Mouse (Mus musculus) forebrain, embryonic 15.5 days (tissue): ENCODE data around the gene Zfp42. TPM values are rescaled to one million over a fixed set of nuclear protein-coding genes. Genes with fewer than 3 reads are reported as not detected.

Experiments
- ATAC-seq: fragments of 200-750 bp; cut with Nextera tagmentation; replicated peaks from 2 replicates; pipeline ENCODE4 v1.8.0; 2017; ENCODE audit warnings: mild to moderate bottlenecking, moderate TSS enrichment, moderate library complexity
- H3K27ac ChIP-seq: fragments of 300-500 bp; sonication (generic); replicated peaks from 2 replicates; pipeline ENCODE4 v1.5.1; 2015; ENCODE audit warnings: mild to moderate bottlenecking, inconsistent platforms
- H3K27me3 ChIP-seq: fragments of 300-500 bp; sonication (generic); 2 replicates; pipeline ENCODE4 v1.6.1; 2015; ENCODE audit warnings: inconsistent platforms
- H3K36me3 ChIP-seq: fragments of 300-500 bp; sonication (generic); 2 replicates; pipeline ENCODE4 v1.6.1; 2015; ENCODE audit warnings: mild to moderate bottlenecking, inconsistent platforms
- H3K4me1 ChIP-seq: fragments of 300-500 bp; sonication (generic); 2 replicates; pipeline ENCODE4 v1.6.1; 2015; ENCODE audit warnings: inconsistent platforms
- H3K4me2 ChIP-seq: fragments of 300-500 bp; sonication (generic); replicated peaks from 2 replicates; pipeline ENCODE4 v1.6.1; 2015; ENCODE audit warnings: mild to moderate bottlenecking, inconsistent platforms
- H3K4me3 ChIP-seq: fragments of 300-500 bp; sonication (generic); 2 replicates; pipeline ENCODE4 v1.5.1; 2015; ENCODE audit warnings: mild to moderate bottlenecking, inconsistent platforms
- H3K9ac ChIP-seq: fragments of 300-500 bp; sonication (generic); replicated peaks from 2 replicates; pipeline ENCODE4 v1.6.1; 2015; ENCODE audit warnings: mild to moderate bottlenecking, inconsistent platforms
- H3K9me3 ChIP-seq: fragments of 300-500 bp; sonication (generic); 2 replicates; pipeline ENCODE4 v1.6.1; 2016; ENCODE audit warnings: inconsistent platforms
- WGBS: fragments of 180-500 bp; shearing (Covaris S2); methylation state at CpG from one replicate; pipeline ENCODE4 v1.1.7; 2015; ENCODE audit warnings: mixed read lengths; 5-methylcytosine and 5-hydroxymethylcytosine counted together
- polyA plus RNA-seq: library from polyadenylated mRNA; unstranded; fragments of >200 nt; fragmentation: Nextera tagmentation; extraction: Ambion mirVana; gene quantifications from 2 replicates; pipeline ENCODE4 v1.2.1, GENCODE M21; 2015

Gene Zfp42
- polyA plus RNA-seq, 1 experiment from 2014 or later: not detected

DNA sequence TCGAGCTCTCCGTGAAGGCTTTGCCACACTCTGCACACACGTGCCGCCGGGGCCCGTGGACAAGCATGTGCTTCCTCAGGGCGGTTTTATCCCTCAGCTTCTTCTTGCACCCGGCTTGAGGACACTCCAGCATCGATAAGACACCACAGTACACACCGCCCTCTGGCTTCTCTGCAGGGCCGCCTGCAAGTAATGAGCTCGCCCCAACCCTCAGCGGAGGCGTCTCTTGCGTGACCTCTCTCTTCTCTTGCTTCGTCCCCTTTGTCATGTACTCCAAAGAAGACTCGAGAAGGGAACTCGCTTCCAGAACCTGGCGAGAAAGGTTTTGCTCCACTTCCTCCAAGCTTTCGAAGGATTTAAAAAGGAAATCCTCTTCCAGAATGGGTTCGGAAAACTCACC lies 11.0 kb downstream of the Zfp42 start:
- H3K27me3 ChIP-seq: no peaks in the 10 kb centered on the region
- H3K27ac ChIP-seq: no peak overlapping the region
- H3K36me3 ChIP-seq: no peaks in the 10 kb centered on the region
- H3K4me3 ChIP-seq: no peak overlapping the region
- ATAC-seq: no peak
- no peaks in the 10 kb centered on the region for H3K9me3 ChIP-seq
- no peak overlapping the region for H3K9ac ChIP-seq
- H3K4me1 ChIP-seq: no peaks in the 10 kb centered on the region
- H3K4me2 ChIP-seq: no peak overlapping the region
- WGBS: 92% methylated on average over 21 of the region's 21 CpGs

- Histone ChIP-seq H3K27ac (no peak overlapping the region), H3K27me3 (no peaks in the 10 kb centered on the region), H3K36me3 (no peaks in the 10 kb centered on the region), H3K4me3 (no peak overlapping the region), H3K9ac (no peak overlapping the region), H3K9me3 (no peaks in the 10 kb centered on the region), H3K4me1 (no peaks in the 10 kb centered on the region), H3K4me2 (no peak overlapping the region)
- ATAC-seq: no peak
- 81% methylated on average over 4 of the region's 4 CpGs for WGBS
Observed at GRCm38 (mm10) chr8:43294191-43294590, 12.6 kb downstream of the Zfp42 start.

DNA sequence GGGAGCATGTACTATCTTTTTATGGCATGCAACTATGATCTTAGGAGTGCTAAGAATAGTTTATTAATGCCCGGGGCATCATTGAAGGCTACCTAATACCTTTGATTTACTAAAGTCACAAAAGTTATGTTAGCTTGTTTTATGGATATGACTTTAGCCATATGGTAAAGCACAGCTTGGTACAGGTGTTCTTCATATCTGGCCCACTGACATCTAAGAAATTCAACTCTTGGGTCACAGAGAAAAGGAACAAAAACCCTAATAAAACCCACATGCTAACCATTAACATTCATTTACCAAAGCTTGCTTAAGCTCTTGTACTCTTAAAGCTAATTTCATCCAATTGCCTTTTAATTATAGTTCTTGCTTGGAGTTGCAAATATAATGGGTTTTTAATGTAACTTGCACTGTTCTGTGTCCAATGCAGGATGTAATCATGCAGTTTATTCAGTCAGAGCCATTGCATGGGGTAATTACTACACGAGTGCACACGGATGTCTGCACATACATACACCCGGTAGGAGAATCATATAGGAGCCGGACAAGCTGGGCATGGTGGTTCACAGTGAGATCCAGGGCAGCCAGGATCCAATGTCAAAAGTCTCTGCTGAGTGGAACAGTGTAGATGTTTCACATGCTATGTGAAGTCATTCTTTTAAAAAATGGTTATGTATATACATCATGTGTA lies 16.2 kb downstream of the Zfp42 start:
- Histone ChIP-seq H3K4me1 (no peaks in the 10 kb centered on the region), H3K9ac (no peak overlapping the region), H3K27ac (no peak overlapping the region), H3K36me3 (no peaks in the 10 kb centered on the region), H3K9me3 (no peaks in the 10 kb centered on the region), H3K27me3 (no peaks in the 10 kb centered on the region), H3K4me2 (no peak overlapping the region), H3K4me3 (no peak overlapping the region)
- WGBS: 85% methylated on average over 5 of the region's 5 CpGs
- no peak for ATAC-seq

DNA sequence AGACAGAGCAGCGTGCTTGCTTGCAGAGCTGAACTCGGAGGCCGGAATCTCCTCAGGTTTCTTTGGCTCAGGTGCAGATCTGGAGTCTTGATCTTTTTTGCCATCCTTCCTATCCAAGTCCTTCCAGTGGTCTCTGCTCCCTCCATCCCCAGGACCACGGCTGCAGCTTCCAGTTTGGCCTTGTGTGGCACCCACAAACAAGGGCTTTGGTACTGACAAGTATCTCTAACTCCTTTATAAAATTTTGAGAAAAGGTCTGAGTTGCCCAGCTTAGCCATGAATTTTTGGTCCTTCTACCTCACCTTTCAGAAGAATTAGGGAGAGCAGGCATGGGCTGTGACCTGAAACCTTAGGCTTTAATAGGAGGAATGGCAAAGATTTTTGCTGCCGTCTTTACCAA lies 17.0 kb downstream of the Zfp42 start:
- H3K9ac ChIP-seq: no peak overlapping the region
- WGBS: 96% methylated on average over 5 of the region's 5 CpGs
- H3K4me2 ChIP-seq: no peak overlapping the region
- no peaks in the 10 kb centered on the region for H3K27me3 ChIP-seq
- no peak overlapping the region for H3K27ac ChIP-seq
- no peaks in the 10 kb centered on the region for H3K9me3 ChIP-seq
- H3K36me3 ChIP-seq: no peaks in the 10 kb centered on the region
- H3K4me3 ChIP-seq: no peak overlapping the region
- no peaks in the 10 kb centered on the region for H3K4me1 ChIP-seq
- no peak for ATAC-seq

GRCm38 (mm10) chr8:43288840-43289239 lies 17.9 kb downstream of the Zfp42 start:
- Histone ChIP-seq H3K36me3 (no peaks in the 10 kb centered on the region), H3K4me2 (no peak overlapping the region), H3K9me3 (no peaks in the 10 kb centered on the region), H3K4me3 (no peak overlapping the region), H3K27ac (no peak overlapping the region), H3K9ac (no peak overlapping the region), H3K27me3 (no peaks in the 10 kb centered on the region), H3K4me1 (no peaks in the 10 kb centered on the region)
- 90% methylated on average over 1 of the region's 1 CpGs for WGBS
- no peak for ATAC-seq

DNA sequence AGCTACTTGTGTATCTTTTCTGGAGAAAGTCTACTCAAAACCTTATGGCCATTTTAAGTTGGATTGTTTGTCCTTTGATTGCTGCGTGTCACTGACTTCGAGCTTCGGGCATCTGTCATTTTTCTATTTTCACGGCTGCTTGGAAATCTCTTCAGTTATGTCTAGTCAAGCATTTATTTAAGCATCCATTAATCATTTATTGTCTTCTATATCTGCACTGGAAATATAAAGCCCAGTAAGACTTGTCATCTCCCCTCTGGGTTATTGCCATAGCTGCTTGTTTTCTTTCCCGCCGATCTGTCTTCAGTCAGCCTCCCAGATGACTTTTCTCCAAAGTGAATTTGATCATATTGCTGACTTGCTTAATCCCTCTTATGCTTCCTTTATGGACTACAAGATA lies 19.3 kb downstream of the Zfp42 start:
- no peaks in the 10 kb centered on the region for H3K4me1 ChIP-seq
- no peaks in the 10 kb centered on the region for H3K27me3 ChIP-seq
- H3K4me3 ChIP-seq: no peak overlapping the region
- ATAC-seq: no peak
- no peaks in the 10 kb centered on the region for H3K9me3 ChIP-seq
- WGBS: 94% methylated on average over 6 of the region's 6 CpGs
- H3K9ac ChIP-seq: no peak overlapping the region
- no peak overlapping the region for H3K4me2 ChIP-seq
- no peaks in the 10 kb centered on the region for H3K36me3 ChIP-seq
- H3K27ac ChIP-seq: no peak overlapping the region

GRCm38 (mm10) chr8:43283231-43283630 lies 23.5 kb downstream of the Zfp42 start:
- H3K9ac ChIP-seq: no peak overlapping the region
- no peaks in the 10 kb centered on the region for H3K9me3 ChIP-seq
- no peak for ATAC-seq
- WGBS: 70% methylated on average over 7 of the region's 7 CpGs
- H3K4me3 ChIP-seq: no peak overlapping the region
- no peak overlapping the region for H3K4me2 ChIP-seq
- H3K4me1 ChIP-seq: no peaks in the 10 kb centered on the region
- H3K27me3 ChIP-seq: no peaks in the 10 kb centered on the region
- H3K36me3 ChIP-seq: no peaks in the 10 kb centered on the region
- no peak overlapping the region for H3K27ac ChIP-seq

DNA sequence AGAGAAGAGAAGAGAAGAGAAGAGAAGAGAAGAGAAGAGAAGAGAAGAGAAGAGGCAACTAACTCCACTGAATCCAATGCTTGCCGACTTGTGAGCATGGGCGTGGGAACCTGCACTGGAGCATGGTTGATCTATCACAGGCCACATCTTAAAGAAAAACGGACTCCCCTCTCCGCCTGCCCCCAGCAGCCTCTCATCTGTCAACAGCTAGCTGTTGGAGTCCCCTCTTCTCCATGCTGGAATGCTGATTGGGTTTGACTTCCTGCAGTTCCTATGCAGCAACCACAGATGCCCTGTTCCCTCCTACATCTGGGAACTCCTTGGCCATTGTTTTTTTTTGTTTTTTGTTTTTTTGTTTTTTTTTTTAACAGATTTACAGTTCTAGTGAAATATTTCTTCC lies 28.4 kb downstream of the Zfp42 start:
- ATAC-seq: no peak
- no peaks in the 10 kb centered on the region for H3K36me3 ChIP-seq
- no peak overlapping the region for H3K4me3 ChIP-seq
- no peak overlapping the region for H3K4me2 ChIP-seq
- H3K9me3 ChIP-seq: no peaks in the 10 kb centered on the region
- H3K9ac ChIP-seq: no peak overlapping the region
- 76% methylated on average over 4 of the region's 4 CpGs for WGBS
- no peaks in the 10 kb centered on the region for H3K27me3 ChIP-seq
- no peaks in the 10 kb centered on the region for H3K4me1 ChIP-seq
- no peak overlapping the region for H3K27ac ChIP-seq

DNA sequence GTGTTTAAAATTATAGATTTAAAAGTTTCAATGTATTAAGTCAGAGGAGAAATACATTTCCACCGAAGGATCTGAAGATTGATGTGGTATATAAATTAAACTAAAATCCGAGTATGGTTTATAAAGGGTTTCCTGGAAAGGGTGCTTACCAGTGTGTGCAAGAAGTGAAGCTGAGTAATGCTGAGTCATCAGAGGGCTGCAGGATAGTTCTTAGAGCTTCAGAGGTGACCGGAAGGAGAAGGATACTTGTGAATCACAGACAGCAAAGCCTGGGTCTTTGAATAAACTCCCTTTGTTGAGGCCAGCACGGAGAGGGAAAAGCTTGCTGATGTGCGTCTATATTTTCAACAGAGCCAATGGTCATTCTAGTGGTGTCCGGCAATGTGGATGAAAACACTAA lies 45.8 kb downstream of the Zfp42 start:
- no peak for ATAC-seq
- no peaks in the 10 kb centered on the region for H3K36me3 ChIP-seq
- H3K27ac ChIP-seq: no peak overlapping the region
- H3K4me3 ChIP-seq: no peak overlapping the region
- no peak overlapping the region for H3K4me2 ChIP-seq
- H3K9me3 ChIP-seq: no peaks in the 10 kb centered on the region
- 91% methylated on average over 6 of the region's 6 CpGs for WGBS
- no peaks in the 10 kb centered on the region for H3K4me1 ChIP-seq
- no peak overlapping the region for H3K9ac ChIP-seq
- no peaks in the 10 kb centered on the region for H3K27me3 ChIP-seq

GRCm38 (mm10) chr8:43257886-43258285 lies 48.9 kb downstream of the Zfp42 start:
- Histone ChIP-seq H3K4me1 (no peaks in the 10 kb centered on the region), H3K27me3 (no peaks in the 10 kb centered on the region), H3K4me3 (no peak overlapping the region), H3K4me2 (no peak overlapping the region), H3K36me3 (no peaks in the 10 kb centered on the region), H3K9me3 (no peaks in the 10 kb centered on the region), H3K27ac (no peak overlapping the region), H3K9ac (no peak overlapping the region)
- WGBS: 97% methylated on average over 1 of the region's 1 CpGs
- no peak for ATAC-seq

GRCm38 (mm10) chr8:43255695-43256094 lies 51.1 kb downstream of the Zfp42 start:
- Histone ChIP-seq H3K27ac (no peak overlapping the region), H3K4me1 (no peaks in the 10 kb centered on the region), H3K4me2 (no peak overlapping the region), H3K4me3 (no peak overlapping the region), H3K9me3 (no peaks in the 10 kb centered on the region), H3K9ac (no peak overlapping the region), H3K27me3 (no peaks in the 10 kb centered on the region), H3K36me3 (no peaks in the 10 kb centered on the region)
- ATAC-seq: no peak
- WGBS: 78% methylated on average over 6 of the region's 6 CpGs

DNA sequence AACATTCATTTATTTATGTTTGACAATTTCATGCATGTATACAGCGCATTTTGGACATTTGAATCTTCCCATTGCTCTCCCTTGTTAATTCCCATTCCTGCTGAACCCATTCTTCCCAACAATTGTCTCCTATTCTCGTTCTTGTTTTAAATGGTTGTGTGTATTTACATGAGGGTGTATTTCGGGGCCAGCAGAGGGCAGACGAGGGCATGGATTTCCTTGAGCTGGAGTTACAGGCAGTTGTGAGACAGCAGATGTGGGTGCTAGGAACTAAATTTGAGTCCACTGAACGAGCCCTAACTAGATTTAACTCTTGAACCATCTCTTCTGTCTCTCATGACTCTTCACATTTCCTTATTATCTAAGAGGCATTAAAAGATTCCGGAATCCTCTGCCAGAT lies 55.1 kb downstream of the Zfp42 start:
- no peak overlapping the region for H3K9ac ChIP-seq
- no peak overlapping the region for H3K4me3 ChIP-seq
- no peak overlapping the region for H3K27ac ChIP-seq
- WGBS: 89% methylated on average over 6 of the region's 6 CpGs
- H3K27me3 ChIP-seq: no peaks in the 10 kb centered on the region
- H3K4me2 ChIP-seq: no peak overlapping the region
- H3K36me3 ChIP-seq: no peaks in the 10 kb centered on the region
- no peaks in the 10 kb centered on the region for H3K9me3 ChIP-seq
- no peak for ATAC-seq
- no peaks in the 10 kb centered on the region for H3K4me1 ChIP-seq

DNA sequence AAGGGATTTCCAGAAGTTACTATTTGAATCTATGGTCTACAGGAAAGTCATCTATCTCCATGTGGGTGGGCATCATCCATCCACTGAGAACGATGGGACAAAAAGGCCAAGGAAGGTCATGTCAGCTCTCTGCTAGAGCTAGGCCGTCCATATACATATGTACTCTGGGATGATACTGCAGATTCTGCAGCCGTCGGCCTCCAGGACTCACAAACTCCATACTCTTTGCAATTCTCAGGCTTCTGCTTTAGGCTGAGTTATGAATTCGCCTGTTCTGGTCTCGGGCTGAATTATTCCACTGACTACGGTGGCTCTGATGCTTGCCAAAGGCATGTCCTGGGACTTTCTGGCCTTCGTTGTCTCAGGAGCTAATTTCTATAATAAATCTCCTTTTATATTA lies 58.1 kb downstream of the Zfp42 start:
- no peak overlapping the region for H3K4me2 ChIP-seq

More for the DNA sequence above, 58.1 kb downstream of the Zfp42 start:
- Histone ChIP-seq H3K4me1 (no peaks in the 10 kb centered on the region), H3K9ac (no peak overlapping the region), H3K27ac (no peak overlapping the region), H3K36me3 (no peaks in the 10 kb centered on the region), H3K9me3 (no peaks in the 10 kb centered on the region), H3K4me3 (no peak overlapping the region), H3K27me3 (no peaks in the 10 kb centered on the region)
- ATAC-seq: no peak
- WGBS: 93% methylated on average over 8 of the region's 8 CpGs
